Mouse (Mus musculus): ENCODE measurements around the gene H2-M10.6. TPM values are rescaled to one million over a fixed set of nuclear protein-coding genes. Genes with fewer than 3 reads are reported as not detected.
A peak's percentile ranks its signal among the peaks of the same experiment; 100 is the strongest.
"Not testable (repeated sequence)": the region's sequence is repeated elsewhere in the genome, so short reads cannot be mapped to it uniquely, and the experiment has no call there.

The H2-M10.6 gene
- polyA plus RNA-seq, 1 experiment from 2014 or later, result not detected

GRCm38 (mm10) chr17:36825525-36825924 is 13.6 kb downstream of the H2-M10.6 start:
- H3K27ac ChIP-seq (replicated peaks), result no peak overlapping the region
- TF ChIP-seq CTCF (IDR thresholded peaks at IDR 0.05; ENCODE audit: low read depth) (peak; percentile 56), EP300 (optimal IDR thresholded peaks at IDR 0.05) (no peak)
- H3K9ac ChIP-seq (ENCODE audit: low read length), result no peak overlapping the region
- no peaks in the 10 kb centered on the region for H3K4me1 ChIP-seq (replicated peaks; ENCODE audit: control insufficient read depth, insufficient read depth)
- H3K4me3 ChIP-seq (ENCODE audit: low read depth, low read length), result no peak overlapping the region
- DNase-seq (ENCODE audit: low spot score) (no peak), ATAC-seq (ENCODE audit: low FRiP score, low TSS enrichment) (peak; percentile 60; the same call in 1 of the 2 replicates)
- no peaks in the 10 kb centered on the region for H3K27me3 ChIP-seq (ENCODE audit: control insufficient read depth, insufficient read depth, low read length)
- WGBS, result 25% methylated on average over 4 of the region's 4 CpGs
- H3K36me3 ChIP-seq (ENCODE audit: control insufficient read depth, insufficient read depth, low read length), result no peaks in the 10 kb centered on the region
- no peaks in the 10 kb centered on the region for H3K9me3 ChIP-seq (ENCODE audit: control insufficient read depth, low read length)
- no peak overlapping the region for H3K4me2 ChIP-seq (replicated peaks; ENCODE audit: low read depth)

GRCm38 (mm10) chr17:36826002-36826401 is 14.0 kb downstream of the H2-M10.6 start:
- H3K4me1 ChIP-seq (replicated peaks; ENCODE audit: control insufficient read depth, insufficient read depth); H3K36me3 ChIP-seq (ENCODE audit: control insufficient read depth, insufficient read depth, low read length); H3K9ac ChIP-seq (ENCODE audit: low read length); H3K4me2 ChIP-seq (replicated peaks; ENCODE audit: low read depth); H3K27ac ChIP-seq (replicated peaks); H3K4me3 ChIP-seq (ENCODE audit: low read depth, low read length); H3K27me3 ChIP-seq (ENCODE audit: control insufficient read depth, insufficient read depth, low read length); H3K9me3 ChIP-seq (ENCODE audit: control insufficient read depth, low read length): not testable (repeated sequence)
- WGBS, result 7% methylated on average over 5 of the region's 5 CpGs
- peak; percentile 82 for DNase-seq (ENCODE audit: low spot score)
- ATAC-seq (ENCODE audit: low FRiP score, low TSS enrichment), result peak; percentile 85
- peak; percentile 85 for TF ChIP-seq CTCF (IDR thresholded peaks at IDR 0.05; ENCODE audit: low read depth)

GRCm38 (mm10) chr17:36828488-36828887 is 16.5 kb downstream of the H2-M10.6 start:
- Histone ChIP-seq H3K4me2 (replicated peaks; ENCODE audit: low read depth) (no peak overlapping the region), H3K4me3 (ENCODE audit: low read depth, low read length) (no peak overlapping the region), H3K36me3 (ENCODE audit: control insufficient read depth, insufficient read depth, low read length) (no peaks in the 10 kb centered on the region), H3K9me3 (ENCODE audit: control insufficient read depth, low read length) (no peaks in the 10 kb centered on the region), H3K9ac (ENCODE audit: low read length) (no peak overlapping the region), H3K27ac (replicated peaks) (no peak overlapping the region), H3K4me1 (replicated peaks; ENCODE audit: control insufficient read depth, insufficient read depth) (no peaks in the 10 kb centered on the region), H3K27me3 (ENCODE audit: control insufficient read depth, insufficient read depth, low read length) (no peaks in the 10 kb centered on the region)
- ATAC-seq (ENCODE audit: low FRiP score, low TSS enrichment) (no peak), DNase-seq (ENCODE audit: low spot score) (no peak)
- 81% methylated on average over 2 of the region's 2 CpGs for WGBS
- TF ChIP-seq EP300 (optimal IDR thresholded peaks at IDR 0.05), result no peak
- TF ChIP-seq CTCF (IDR thresholded peaks at IDR 0.05; ENCODE audit: low read depth), result no peak

- DNase-seq (ENCODE audit: low spot score) (no peak), ATAC-seq (ENCODE audit: low FRiP score, low TSS enrichment) (no peak)
- TF ChIP-seq EP300 (optimal IDR thresholded peaks at IDR 0.05) (no peak), CTCF (IDR thresholded peaks at IDR 0.05; ENCODE audit: low read depth) (no peak)
- no peak overlapping the region for H3K4me2 ChIP-seq (replicated peaks; ENCODE audit: low read depth)
- no peak overlapping the region for H3K4me3 ChIP-seq (ENCODE audit: low read depth, low read length)
- no peaks in the 10 kb centered on the region for H3K9me3 ChIP-seq (ENCODE audit: control insufficient read depth, low read length)
- H3K27me3 ChIP-seq (ENCODE audit: control insufficient read depth, insufficient read depth, low read length), result no peaks in the 10 kb centered on the region
- H3K4me1 ChIP-seq (replicated peaks; ENCODE audit: control insufficient read depth, insufficient read depth), result no peaks in the 10 kb centered on the region
- no peak overlapping the region for H3K27ac ChIP-seq (replicated peaks)
- H3K9ac ChIP-seq (ENCODE audit: low read length), result no peak overlapping the region
- WGBS, result 73% methylated on average over 3 of the region's 3 CpGs
- H3K36me3 ChIP-seq (ENCODE audit: control insufficient read depth, insufficient read depth, low read length), result no peaks in the 10 kb centered on the region
These were observed 18.5 kb downstream of the H2-M10.6 start for GRCm38 (mm10) chr17:36830470-36830869.

GRCm38 (mm10) chr17:36832694-36833093 is 20.7 kb downstream of the H2-M10.6 start:
- H3K36me3 ChIP-seq (ENCODE audit: control insufficient read depth, insufficient read depth, low read length), result no peaks in the 10 kb centered on the region
- H3K9me3 ChIP-seq (ENCODE audit: control insufficient read depth, low read length), result no peaks in the 10 kb centered on the region
- ATAC-seq (ENCODE audit: low FRiP score, low TSS enrichment) (no peak), DNase-seq (ENCODE audit: low spot score) (no peak)
- TF ChIP-seq EP300 (optimal IDR thresholded peaks at IDR 0.05) (no peak), CTCF (IDR thresholded peaks at IDR 0.05; ENCODE audit: low read depth) (no peak)
- H3K27ac ChIP-seq (replicated peaks), result no peak overlapping the region
- 53% methylated on average over 4 of the region's 4 CpGs for WGBS
- no peaks in the 10 kb centered on the region for H3K27me3 ChIP-seq (ENCODE audit: control insufficient read depth, insufficient read depth, low read length)
- no peak overlapping the region for H3K9ac ChIP-seq (ENCODE audit: low read length)
- no peak overlapping the region for H3K4me2 ChIP-seq (replicated peaks; ENCODE audit: low read depth)
- no peak overlapping the region for H3K4me3 ChIP-seq (ENCODE audit: low read depth, low read length)
- no peaks in the 10 kb centered on the region for H3K4me1 ChIP-seq (replicated peaks; ENCODE audit: control insufficient read depth, insufficient read depth)

- Histone ChIP-seq H3K36me3 (ENCODE audit: control insufficient read depth, insufficient read depth, low read length) (no peaks in the 10 kb centered on the region), H3K9me3 (ENCODE audit: control insufficient read depth, low read length) (no peaks in the 10 kb centered on the region), H3K4me2 (replicated peaks; ENCODE audit: low read depth) (peak overlapping the region; percentile 64), H3K27ac (replicated peaks) (peak overlapping the region; percentile 99), H3K9ac (ENCODE audit: low read length) (peak overlapping the region; percentile 18; the same call in 1 of the 2 replicates), H3K4me1 (replicated peaks; ENCODE audit: control insufficient read depth, insufficient read depth) (no peaks in the 10 kb centered on the region), H3K4me3 (ENCODE audit: low read depth, low read length) (peak overlapping the region; percentile 76; the same call in 1 of the 2 replicates), H3K27me3 (ENCODE audit: control insufficient read depth, insufficient read depth, low read length) (no peaks in the 10 kb centered on the region)
- DNase-seq (ENCODE audit: low spot score), result peak; percentile 69
- 31% methylated on average over 12 of the region's 12 CpGs for WGBS
- ATAC-seq (ENCODE audit: low FRiP score, low TSS enrichment), result peak; percentile 20; the same call in 1 of the 2 replicates
- no peak for TF ChIP-seq EP300 (optimal IDR thresholded peaks at IDR 0.05)
- TF ChIP-seq CTCF (IDR thresholded peaks at IDR 0.05; ENCODE audit: low read depth), result peak; percentile 37
These were observed 23.8 kb downstream of the H2-M10.6 start for GRCm38 (mm10) chr17:36835591-36836426.

Measured in stomach, postnatal 0 days (tissue).